Mouse (Mus musculus): ENCODE results near the gene Banp. TPM values are rescaled to one million over a fixed set of nuclear protein-coding genes. Genes with fewer than 3 reads are reported as not detected.

The Banp gene
- polyA plus RNA-seq, 1 experiment from 2014 or later = 59.0 TPM

GRCm38 (mm10) chr8:122039452-122039851 is 89.9 kb downstream of the Banp start:
- no peak overlapping the region for H3K4me2 ChIP-seq
- H3K4me1 ChIP-seq (replicated peaks) = 0 out of 2 replicates have a peak, but pooled peaks cover 3% of the 10 kb centered on the region
- H3K27ac ChIP-seq = no peak overlapping the region
- no peak overlapping the region for H3K4me3 ChIP-seq
- no peak overlapping the region for H3K9ac ChIP-seq
- H3K36me3 ChIP-seq = no peaks in the 10 kb centered on the region
- 80% methylated on average over 4 of the region's 4 CpGs for WGBS
- H3K9me3 ChIP-seq = no peaks in the 10 kb centered on the region
- ATAC-seq (ENCODE audit: low FRiP score) = no peak
- peaks cover 10% of the 10 kb centered on the region; the same call in 1 of the 2 replicates for H3K27me3 ChIP-seq

- H3K36me3 ChIP-seq = no peaks in the 10 kb centered on the region
- 63% methylated on average over 15 of the region's 15 CpGs for WGBS
Measured at GRCm38 (mm10) chr8:122047206-122047870, 97.8 kb downstream of the Banp start.

GRCm38 (mm10) chr8:122049266-122049665 is 99.7 kb downstream of the Banp start:
- Histone ChIP-seq H3K27ac (no peak overlapping the region), H3K4me3 (no peak overlapping the region), H3K36me3 (no peaks in the 10 kb centered on the region), H3K27me3 (no peaks in the 10 kb centered on the region), H3K4me2 (no peak overlapping the region), H3K9ac (no peak overlapping the region), H3K4me1 (replicated peaks) (peaks cover 9% of the 10 kb centered on the region), H3K9me3 (no peaks in the 10 kb centered on the region)
- ATAC-seq (ENCODE audit: low FRiP score) = no peak
- 87% methylated on average over 4 of the region's 4 CpGs for WGBS

More at GRCm38 (mm10) chr8:122047206-122047870, 97.8 kb downstream of the Banp start:
- no peak overlapping the region for H3K9ac ChIP-seq
- no peaks in the 10 kb centered on the region for H3K9me3 ChIP-seq
- H3K4me1 ChIP-seq (replicated peaks) = peaks cover 9% of the 10 kb centered on the region
- H3K4me3 ChIP-seq = no peak overlapping the region
- no peak for ATAC-seq (ENCODE audit: low FRiP score)
- H3K27ac ChIP-seq = no peak overlapping the region
- no peak overlapping the region for H3K4me2 ChIP-seq
- 0 out of 2 replicates have a peak, but pooled peaks cover 7% of the 10 kb centered on the region for H3K27me3 ChIP-seq

GRCm38 (mm10) chr8:122049923-122050322 is 100.4 kb downstream of the Banp start:
- WGBS = 50% methylated on average over 2 of the region's 2 CpGs
- ATAC-seq (ENCODE audit: low FRiP score) = no peak
- H3K9ac ChIP-seq = no peak overlapping the region
- H3K4me3 ChIP-seq = no peak overlapping the region
- H3K27me3 ChIP-seq = no peaks in the 10 kb centered on the region
- H3K4me1 ChIP-seq (replicated peaks) = peaks cover 16% of the 10 kb centered on the region
- no peaks in the 10 kb centered on the region for H3K36me3 ChIP-seq
- no peak overlapping the region for H3K4me2 ChIP-seq
- no peak overlapping the region for H3K27ac ChIP-seq
- H3K9me3 ChIP-seq = no peaks in the 10 kb centered on the region

- H3K4me1 ChIP-seq (replicated peaks) = peaks cover 23% of the 10 kb centered on the region
- no peaks in the 10 kb centered on the region for H3K27me3 ChIP-seq
- H3K9me3 ChIP-seq = no peaks in the 10 kb centered on the region
- no peak for ATAC-seq (ENCODE audit: low FRiP score)
- H3K36me3 ChIP-seq = no peaks in the 10 kb centered on the region
- H3K9ac ChIP-seq = no peak overlapping the region
- H3K4me2 ChIP-seq = no peak overlapping the region
- H3K27ac ChIP-seq = no peak overlapping the region
- H3K4me3 ChIP-seq = no peak overlapping the region
- 93% methylated on average over 9 of the region's 9 CpGs for WGBS
Measured at GRCm38 (mm10) chr8:122050620-122051019, 101.1 kb downstream of the Banp start.

GRCm38 (mm10) chr8:122055321-122055720 is 105.8 kb downstream of the Banp start:
- Histone ChIP-seq H3K4me1 (replicated peaks) (peaks cover 20% of the 10 kb centered on the region), H3K9ac (0 out of 2 replicates have a peak overlapping the region, but pooled peaks have one; percentile 13), H3K4me2 (no peak overlapping the region), H3K36me3 (no peaks in the 10 kb centered on the region), H3K4me3 (no peak overlapping the region), H3K27ac (no peak overlapping the region), H3K9me3 (no peaks in the 10 kb centered on the region), H3K27me3 (no peaks in the 10 kb centered on the region)
- 47% methylated on average over 10 of the region's 10 CpGs for WGBS
- no peak for ATAC-seq (ENCODE audit: low FRiP score)

GRCm38 (mm10) chr8:122056113-122056512 is 106.6 kb downstream of the Banp start:
- ATAC-seq (ENCODE audit: low FRiP score) = no peak
- Histone ChIP-seq H3K4me2 (no peak overlapping the region), H3K27ac (no peak overlapping the region), H3K4me1 (replicated peaks) (peaks cover 18% of the 10 kb centered on the region), H3K27me3 (no peaks in the 10 kb centered on the region), H3K9ac (no peak overlapping the region), H3K9me3 (no peaks in the 10 kb centered on the region), H3K36me3 (no peaks in the 10 kb centered on the region), H3K4me3 (no peak overlapping the region)
- WGBS = 27% methylated on average over 1 of the region's 1 CpGs

GRCm38 (mm10) chr8:122056882-122057281 is 107.3 kb downstream of the Banp start:
- peaks cover 18% of the 10 kb centered on the region for H3K4me1 ChIP-seq (replicated peaks)
- WGBS = 71% methylated on average over 7 of the region's 7 CpGs
- no peaks in the 10 kb centered on the region for H3K27me3 ChIP-seq
- H3K36me3 ChIP-seq = no peaks in the 10 kb centered on the region
- no peaks in the 10 kb centered on the region for H3K9me3 ChIP-seq
- ATAC-seq (ENCODE audit: low FRiP score) = no peak
- no peak overlapping the region for H3K4me3 ChIP-seq
- H3K27ac ChIP-seq = no peak overlapping the region
- no peak overlapping the region for H3K9ac ChIP-seq
- no peak overlapping the region for H3K4me2 ChIP-seq

- Histone ChIP-seq H3K9me3 (no peaks in the 10 kb centered on the region), H3K4me1 (replicated peaks) (peaks cover 18% of the 10 kb centered on the region), H3K27me3 (no peaks in the 10 kb centered on the region), H3K4me2 (no peak overlapping the region), H3K4me3 (no peak overlapping the region), H3K9ac (no peak overlapping the region), H3K27ac (no peak overlapping the region), H3K36me3 (no peaks in the 10 kb centered on the region)
- WGBS = 63% methylated on average over 9 of the region's 9 CpGs
- no peak for ATAC-seq (ENCODE audit: low FRiP score)
Measured at GRCm38 (mm10) chr8:122058510-122058909, 109.0 kb downstream of the Banp start.

- no peak overlapping the region for H3K4me2 ChIP-seq
- no peaks in the 10 kb centered on the region for H3K9me3 ChIP-seq
- H3K36me3 ChIP-seq = no peaks in the 10 kb centered on the region
- H3K27me3 ChIP-seq = no peaks in the 10 kb centered on the region
- H3K9ac ChIP-seq = no peak overlapping the region
- no peak overlapping the region for H3K27ac ChIP-seq
- 82% methylated on average over 8 of the region's 8 CpGs for WGBS
- no peak for ATAC-seq (ENCODE audit: low FRiP score)
- H3K4me3 ChIP-seq = no peak overlapping the region
- peaks cover 18% of the 10 kb centered on the region for H3K4me1 ChIP-seq (replicated peaks)
Measured at GRCm38 (mm10) chr8:122058951-122059350, 109.4 kb downstream of the Banp start.

GRCm38 (mm10) chr8:122062508-122063223 is 113.1 kb downstream of the Banp start:
- no peak overlapping the region for H3K27ac ChIP-seq
- no peak overlapping the region for H3K4me2 ChIP-seq
- 83% methylated on average over 12 of the region's 12 CpGs for WGBS
- no peaks in the 10 kb centered on the region for H3K4me1 ChIP-seq (replicated peaks)
- no peak overlapping the region for H3K9ac ChIP-seq
- no peaks in the 10 kb centered on the region for H3K27me3 ChIP-seq
- H3K36me3 ChIP-seq = no peaks in the 10 kb centered on the region
- no peaks in the 10 kb centered on the region for H3K9me3 ChIP-seq
- H3K4me3 ChIP-seq = no peak overlapping the region
- no peak for ATAC-seq (ENCODE audit: low FRiP score)

GRCm38 (mm10) chr8:122064353-122064752 is 114.8 kb downstream of the Banp start:
- no peak overlapping the region for H3K4me3 ChIP-seq
- no peaks in the 10 kb centered on the region for H3K36me3 ChIP-seq

More at GRCm38 (mm10) chr8:122064353-122064752, 114.8 kb downstream of the Banp start:
- no peaks in the 10 kb centered on the region for H3K4me1 ChIP-seq (replicated peaks)
- no peak overlapping the region for H3K4me2 ChIP-seq
- H3K27ac ChIP-seq = no peak overlapping the region
- H3K9me3 ChIP-seq = no peaks in the 10 kb centered on the region
- no peak for ATAC-seq (ENCODE audit: low FRiP score)
- H3K27me3 ChIP-seq = 0 out of 2 replicates have a peak, but pooled peaks cover 3% of the 10 kb centered on the region
- WGBS = 66% methylated on average over 7 of the region's 7 CpGs
- no peak overlapping the region for H3K9ac ChIP-seq
